Mouse (Mus musculus) gastrocnemius, postnatal 25 days (tissue): ENCODE data around the gene Tulp1. TPM values are rescaled to one million over a fixed set of nuclear protein-coding genes. Genes with fewer than 3 reads are reported as not detected.
"Not testable (repeated sequence)": the region's sequence is repeated elsewhere in the genome, so short reads cannot be mapped to it uniquely, and the experiment has no call there.

Experiments
- DNase-seq: peaks from one replicate; pipeline ENCODE4 v3.0.0; 2022
- total RNA-seq, 2 experiments: library from RNA; stranded (reverse); gene quantifications; 1 replicate in 1 of 2; 2 replicates in 1 of 2; pipeline ENCODE4 v1.2.3; 2021

Gene Tulp1
- total RNA-seq, 2 experiments from 2014 or later, result not detected

DNA sequence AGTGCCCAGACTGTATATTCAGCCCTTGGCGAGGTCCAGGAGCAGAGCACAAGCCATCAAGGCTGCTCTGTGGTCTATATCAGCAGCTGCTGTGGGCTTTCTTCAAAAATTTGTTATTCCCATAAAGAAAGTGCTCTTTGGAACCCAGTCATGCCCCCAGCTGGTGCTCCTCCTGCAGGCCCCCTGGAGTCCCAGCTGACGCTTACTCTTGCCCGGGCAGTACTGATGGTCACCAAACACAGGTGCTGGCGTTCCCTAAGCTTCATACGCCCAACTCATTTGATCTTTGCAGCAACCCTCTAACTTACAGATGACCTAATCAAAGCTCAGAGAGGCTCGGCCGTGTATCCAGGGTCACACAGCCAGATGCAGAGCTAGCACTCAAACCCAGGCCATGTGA lies 27.5 kb downstream of the Tulp1 start:
- no peak for DNase-seq

DNA sequence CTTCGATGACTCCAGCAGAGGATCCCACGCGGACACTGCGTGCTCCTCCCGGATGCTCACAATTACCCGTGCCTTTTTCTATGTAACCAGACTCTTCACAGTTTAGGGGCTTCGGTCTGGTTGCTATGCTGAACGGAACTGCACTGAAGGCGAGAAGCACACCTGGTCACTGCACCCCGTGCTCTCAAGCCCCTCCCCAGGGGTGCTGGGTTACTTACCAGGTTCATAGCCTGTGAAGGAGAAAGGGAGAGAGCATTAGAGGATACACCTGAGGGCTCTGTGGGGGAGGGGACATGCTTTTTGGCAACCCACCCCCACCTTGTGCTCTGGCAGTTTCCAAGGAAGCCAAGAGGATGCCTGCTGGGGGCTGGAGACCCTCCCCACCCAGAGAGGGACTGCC lies 29.8 kb downstream of the Tulp1 start:
- DNase-seq, result no peak

DNA sequence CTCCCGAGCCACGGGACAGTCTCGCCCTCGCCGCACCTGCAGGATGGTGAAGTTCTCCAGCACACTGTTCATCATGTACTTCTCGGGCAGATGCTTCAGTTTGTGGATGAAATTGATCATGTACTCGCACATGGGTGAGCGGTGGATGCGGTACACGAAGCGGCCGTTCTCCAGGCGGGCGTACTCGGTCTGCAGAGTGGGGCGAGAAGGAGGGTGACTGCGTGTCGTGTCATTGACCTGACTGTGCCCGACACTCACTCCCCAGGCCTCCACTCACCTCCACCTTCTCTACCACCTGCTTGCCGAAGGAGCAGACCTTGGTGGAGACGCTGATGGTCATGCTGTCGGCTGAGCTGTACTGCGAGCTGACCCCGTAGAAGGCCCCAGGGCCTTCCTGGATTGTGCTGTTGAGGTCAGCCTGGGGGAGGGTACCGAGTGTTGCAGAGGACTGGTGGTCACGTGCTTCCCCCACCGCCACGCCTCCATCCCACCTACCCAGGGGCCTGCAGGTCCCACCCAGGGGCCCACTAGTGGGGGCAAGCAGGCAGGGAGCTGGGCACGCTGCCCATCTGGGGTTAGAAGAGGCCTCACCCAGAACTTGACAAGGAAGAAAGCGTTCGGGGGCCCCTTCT lies 32.0 kb downstream of the Tulp1 start:
- no peak for DNase-seq

DNA sequence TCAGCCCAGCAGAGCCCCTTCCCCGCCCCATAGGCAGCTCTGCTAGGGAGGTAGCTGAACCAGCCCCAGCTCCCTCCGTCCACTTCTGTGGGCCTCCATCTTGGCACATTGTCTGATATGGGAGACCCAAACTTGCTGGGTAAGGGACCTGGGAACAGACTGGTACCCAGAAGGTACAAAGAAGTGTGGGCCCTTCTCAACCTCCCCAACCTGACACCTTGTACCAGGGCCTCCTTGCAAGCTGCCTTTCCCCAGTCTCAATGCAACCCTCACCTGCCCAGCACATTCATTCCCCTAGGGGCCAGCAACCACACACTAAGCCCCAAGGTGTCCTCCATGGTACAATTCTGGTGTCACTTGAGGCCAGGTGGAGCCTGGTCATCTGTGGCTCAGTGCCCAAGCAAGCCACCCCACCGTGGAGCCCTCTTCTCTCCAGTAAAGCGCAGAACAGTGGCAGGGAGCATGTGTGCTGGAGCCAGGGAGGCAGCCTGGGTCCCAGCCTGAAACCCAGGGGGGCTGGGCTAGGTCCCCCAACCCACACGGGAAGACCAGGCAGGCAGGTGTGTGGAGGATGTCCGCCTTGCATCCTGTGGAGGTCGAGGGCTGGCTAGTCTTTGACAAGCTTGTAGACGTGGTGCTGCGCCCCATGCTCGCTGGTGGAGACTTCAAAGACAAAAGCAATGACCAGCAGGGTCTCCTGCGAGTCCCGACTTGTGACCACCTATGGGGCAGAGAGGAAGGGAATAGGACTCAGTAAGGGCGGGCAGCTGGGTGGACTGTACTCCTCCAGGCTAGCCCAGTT lies 32.7 kb downstream of the Tulp1 start:
- DNase-seq, result no peak

DNA sequence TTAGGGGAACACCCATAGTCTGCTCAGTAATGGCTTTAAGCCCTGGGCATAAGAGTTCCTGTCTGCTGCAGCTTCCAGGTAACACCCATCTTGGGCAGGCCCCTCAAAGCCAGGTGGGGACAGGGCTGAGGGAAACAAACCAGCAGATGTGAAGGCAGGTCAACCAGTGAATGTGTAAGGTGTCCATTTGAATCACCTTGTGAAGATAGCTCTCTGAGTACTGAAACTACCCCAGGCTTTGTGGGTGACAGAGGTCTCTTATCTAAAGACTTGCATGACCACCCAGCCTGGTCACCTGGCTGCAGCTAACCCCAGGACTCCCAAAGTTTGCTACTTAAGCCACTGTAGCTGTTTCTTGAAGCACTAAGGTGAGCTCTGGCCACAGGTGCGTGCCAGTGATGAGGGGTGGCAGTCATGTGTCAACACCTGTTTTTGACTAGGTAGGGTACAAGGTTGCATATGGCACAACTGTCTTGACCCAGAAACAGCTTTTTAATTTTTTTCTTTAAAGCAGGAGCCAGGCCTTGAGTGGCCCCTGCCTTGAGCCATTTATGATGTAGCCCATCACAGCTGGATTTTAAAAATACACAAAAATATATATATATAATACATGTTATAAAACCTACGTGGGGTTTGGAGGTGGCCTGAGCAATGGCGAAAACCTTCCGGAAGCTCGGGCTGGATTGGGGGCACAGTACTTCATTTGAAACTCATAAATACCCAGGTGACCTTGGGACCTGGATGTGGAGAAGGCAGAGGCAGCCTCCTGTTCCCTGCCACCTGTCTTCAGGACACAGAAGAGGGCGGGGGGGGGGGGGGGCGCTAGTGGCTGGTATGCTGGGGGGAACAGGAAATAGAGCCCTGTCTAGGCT lies 33.5 kb downstream of the Tulp1 start:
- DNase-seq, result no peak

DNA sequence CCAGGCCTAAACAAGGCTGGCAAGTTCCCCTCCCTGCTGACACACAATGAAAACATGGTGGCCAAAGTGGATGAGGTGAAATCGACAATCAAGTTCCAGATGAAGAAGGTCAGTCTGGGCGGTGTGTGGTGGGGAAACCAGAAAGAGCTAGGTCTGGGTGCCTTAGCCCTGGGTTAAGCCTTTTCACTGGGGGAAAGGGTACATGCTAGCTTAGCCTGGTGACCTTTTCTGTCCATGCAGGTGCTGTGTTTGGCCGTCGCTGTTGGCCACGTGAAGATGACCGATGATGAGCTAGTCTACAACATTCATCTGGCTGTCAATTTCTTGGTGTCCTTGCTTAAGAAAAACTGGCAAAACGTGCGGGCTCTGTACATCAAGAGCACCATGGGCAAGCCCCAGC lies 34.4 kb downstream of the Tulp1 start:
- DNase-seq, result not testable (repeated sequence)

DNA sequence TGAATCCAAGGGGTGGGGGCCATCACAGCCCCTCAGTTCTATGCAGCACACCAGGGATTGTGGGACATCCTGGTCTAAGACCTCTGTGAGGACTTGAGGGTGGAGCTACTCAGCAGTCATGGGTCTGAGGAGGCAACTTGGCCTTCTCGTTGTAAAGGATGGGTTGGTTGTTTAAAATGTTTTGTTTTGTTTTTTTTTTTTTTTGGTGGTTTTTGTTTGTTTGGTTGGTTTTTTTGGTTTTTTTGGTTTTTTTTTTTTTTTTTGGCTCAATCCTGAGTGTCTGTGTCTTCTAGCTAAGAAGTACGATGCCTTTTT lies 34.8 kb downstream of the Tulp1 start:
- no peak for DNase-seq

DNA sequence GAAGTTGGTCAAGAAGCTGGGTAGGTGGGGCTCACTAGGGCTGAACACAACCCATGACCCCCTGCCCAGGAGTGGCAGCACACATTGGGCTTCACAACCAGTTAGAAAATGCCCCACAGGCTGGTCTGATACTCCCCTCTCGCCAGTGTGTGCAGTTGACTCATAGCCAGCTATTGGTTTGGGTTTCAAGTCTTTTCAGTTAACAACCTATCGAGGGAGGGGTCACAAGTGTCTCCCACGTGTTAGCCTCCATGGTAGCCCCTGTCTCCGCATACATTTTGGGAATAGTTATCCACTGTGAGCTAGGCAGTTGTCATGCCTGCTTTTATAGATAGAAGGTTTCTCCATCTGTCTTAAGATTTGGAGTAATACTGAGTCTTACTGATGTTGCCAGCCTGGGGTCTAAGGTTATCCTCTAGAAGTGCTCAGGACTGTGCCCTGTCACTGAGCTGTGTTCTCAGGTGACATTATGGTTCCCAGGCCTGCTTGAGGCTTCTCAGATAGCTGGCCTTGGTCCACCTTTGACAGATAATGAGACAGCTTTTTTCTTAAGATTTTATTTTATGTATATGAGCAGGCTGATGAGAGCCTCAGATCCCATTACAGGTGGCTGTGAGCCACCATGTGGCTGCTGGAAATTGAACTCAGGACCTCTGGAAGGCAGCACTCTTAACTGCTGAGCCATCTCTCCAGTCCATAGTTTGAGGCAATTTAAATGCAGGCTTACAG lies 35.4 kb downstream of the Tulp1 start:
- DNase-seq, result no peak

DNA sequence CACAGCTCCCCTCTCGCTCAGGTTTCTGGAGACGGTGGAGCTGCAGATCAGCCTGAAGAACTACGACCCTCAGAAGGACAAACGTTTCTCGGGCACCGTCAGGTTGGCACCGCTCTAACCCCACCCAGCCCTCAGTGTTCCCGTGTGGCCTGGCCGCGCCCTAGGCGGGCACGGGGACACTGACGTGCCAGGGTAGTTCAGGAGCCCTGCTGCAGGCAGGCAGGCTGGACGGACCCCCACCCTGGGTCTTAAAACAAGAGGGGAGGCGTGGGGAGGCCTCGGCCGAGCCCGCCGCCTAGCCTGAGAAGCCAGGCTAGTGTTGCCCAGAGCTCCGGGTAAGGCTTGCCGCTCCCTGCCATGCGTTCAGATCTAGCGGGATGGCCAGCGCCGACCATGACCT lies 36.1 kb downstream of the Tulp1 start:
- DNase-seq, result no peak

DNA sequence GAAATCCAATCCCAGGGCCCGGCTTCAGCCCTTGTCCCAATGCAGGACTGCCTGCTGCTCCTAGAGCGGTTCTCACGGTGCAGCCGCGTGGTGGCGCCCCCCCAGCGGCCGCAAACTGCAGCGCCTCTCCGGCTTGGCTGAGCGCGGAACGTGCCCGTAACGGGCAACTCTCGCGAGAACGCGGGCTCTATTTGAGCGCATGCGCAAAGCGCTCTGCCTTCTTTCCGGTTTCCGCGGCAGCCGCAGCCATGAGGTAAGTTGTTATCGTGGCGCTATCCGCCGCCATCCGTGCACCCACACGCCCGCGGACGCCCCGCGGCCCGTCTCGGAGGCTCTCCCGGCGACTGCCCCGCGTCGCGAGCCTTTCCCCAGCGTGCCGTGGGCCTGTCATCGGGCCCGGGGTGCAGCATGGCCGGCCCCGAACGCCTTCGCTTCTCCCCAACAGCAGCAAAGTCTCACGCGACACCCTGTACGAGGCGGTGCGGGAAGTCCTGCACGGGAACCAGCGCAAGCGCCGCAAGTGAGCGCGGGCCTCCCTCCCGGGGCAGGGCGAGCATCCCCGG lies 36.6 kb downstream of the Tulp1 start, which contains the start of gene Rpl10a:
Gene Rpl10a, plus strand, starts transcription at position 106 of the 563 bp plus-strand sequence.
- peak; percentile 94 for DNase-seq

DNA sequence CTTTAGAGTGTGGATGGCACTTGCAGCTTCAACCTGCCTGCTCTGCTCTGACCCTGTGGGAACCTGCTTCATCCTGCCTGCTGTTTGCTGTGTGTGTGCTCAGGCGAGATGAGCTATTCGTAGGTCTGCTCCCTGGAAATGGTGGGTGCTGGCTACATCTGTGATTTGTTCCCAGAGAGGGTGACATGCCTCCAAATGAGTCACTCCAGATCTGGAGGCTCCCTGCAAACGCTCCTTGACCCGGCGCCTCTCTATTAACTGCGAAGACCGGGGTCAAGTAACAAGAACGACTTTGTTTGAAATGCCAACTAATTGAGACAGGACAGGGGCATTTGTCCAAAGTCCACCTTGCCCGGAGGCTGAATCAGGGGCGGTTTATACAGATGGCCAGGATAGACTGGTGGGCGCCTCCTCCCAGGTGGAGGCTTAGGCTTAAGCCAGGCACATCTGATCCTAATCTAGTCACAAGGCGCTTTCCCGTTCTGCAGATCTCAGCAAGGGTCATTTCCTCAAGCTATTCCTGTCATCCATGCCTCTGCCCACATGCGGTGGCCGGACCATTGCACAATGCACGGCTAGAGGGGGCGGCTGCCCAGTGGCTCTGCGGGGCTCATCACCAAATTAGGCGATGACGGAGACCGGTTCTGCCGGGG lies 37.2 kb downstream of the Tulp1 start:
- DNase-seq, result no peak

DNA sequence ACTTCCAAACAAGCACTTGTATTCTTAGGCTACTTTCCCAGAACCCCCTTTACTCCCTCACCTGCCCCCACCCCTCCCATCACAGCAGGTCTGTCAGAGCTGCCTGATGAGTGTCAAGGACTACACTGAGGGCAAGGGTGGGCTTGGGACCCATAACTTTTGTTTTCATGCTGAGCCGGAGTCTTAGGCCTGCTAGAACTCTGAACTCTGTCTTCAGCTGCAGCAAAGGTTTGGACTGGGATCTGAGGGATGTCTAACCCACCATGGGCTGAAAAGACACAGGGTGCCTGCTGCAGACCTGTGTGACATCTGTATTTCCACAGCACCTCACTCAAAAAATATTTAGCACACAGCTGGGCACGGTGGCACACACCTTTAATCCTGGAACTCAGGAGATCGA lies 38.1 kb downstream of the Tulp1 start:
- no peak for DNase-seq

DNA sequence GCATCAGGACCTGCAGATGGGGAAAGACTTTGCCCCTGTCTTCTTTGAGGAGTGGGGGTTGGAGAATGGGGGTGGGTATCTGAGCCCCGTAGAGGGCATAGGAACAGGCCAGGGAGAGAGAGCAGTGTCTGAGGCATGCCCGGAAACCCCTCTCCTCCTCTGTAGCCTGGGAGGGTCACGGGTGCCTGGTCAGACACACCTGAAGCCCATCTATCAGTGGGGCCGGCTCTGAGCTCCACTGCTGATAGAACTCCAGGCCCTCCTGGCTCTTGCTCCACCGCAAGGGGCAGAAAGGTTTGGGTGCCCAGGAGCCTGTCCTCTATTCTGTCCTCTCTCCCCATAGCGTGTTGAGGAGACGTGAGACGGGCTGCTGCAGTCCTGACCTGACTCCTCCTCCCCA lies 39.3 kb downstream of the Tulp1 start:
- DNase-seq, result no peak

DNA sequence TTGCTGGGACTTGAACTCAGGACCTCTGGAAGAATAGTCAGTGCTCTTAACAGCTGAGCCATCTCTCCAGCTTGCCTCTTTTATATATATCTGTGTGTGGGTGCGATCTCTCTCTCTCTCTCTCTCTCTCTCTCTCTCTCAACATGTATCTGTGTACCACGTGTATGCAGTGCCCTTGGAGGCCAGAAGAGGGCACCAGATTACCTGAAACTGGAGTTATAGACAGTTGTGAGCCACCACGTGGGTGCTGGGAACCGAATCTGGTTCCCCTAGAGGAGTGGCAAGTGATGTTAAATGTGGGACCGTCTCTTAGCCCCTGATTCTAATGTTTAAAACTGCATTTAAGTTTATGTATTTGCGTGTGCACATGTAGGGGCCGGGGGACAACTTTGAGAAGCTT lies 40.6 kb downstream of the Tulp1 start:
- not testable (repeated sequence) for DNase-seq

DNA sequence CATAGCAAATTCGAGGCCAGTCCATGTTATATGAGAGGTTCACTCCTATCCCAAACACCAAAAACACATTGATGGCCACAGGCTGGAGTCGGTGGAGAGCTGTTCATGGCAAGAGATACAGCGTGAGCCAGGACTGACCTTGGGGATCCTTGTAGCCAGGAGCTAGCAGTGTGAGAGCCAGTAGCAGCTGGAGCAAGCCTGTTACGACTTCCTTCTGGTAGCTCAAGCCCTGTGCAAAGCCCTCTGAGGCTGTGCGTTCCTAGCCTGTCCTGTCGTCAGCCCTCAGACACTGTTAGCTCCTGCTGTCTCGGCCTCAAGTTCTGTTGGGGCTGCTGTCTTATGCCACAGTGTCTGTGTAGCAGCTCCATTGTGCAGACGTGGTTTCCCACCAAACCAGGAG lies 41.2 kb downstream of the Tulp1 start:
- no peak for DNase-seq

DNA sequence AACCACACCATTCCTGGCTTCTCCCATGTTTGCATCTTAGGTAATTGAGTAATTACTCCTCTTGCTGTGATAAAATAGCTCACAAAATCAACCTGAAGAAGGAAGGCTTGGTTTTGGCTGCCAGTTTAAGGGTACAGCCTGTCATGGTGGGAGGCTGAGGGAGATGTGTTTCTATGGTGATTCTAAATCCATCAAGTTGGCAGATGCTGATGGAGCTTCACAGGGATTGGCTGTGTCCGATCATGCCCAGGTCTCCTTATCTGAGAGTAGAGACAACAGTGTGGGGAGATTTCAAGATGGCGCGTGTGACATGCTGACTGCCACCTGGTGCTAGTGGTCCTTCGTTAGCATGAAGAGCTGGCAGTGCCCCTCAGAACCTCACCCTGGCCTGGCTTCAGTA lies 43.3 kb downstream of the Tulp1 start:
- no peak for DNase-seq

DNA sequence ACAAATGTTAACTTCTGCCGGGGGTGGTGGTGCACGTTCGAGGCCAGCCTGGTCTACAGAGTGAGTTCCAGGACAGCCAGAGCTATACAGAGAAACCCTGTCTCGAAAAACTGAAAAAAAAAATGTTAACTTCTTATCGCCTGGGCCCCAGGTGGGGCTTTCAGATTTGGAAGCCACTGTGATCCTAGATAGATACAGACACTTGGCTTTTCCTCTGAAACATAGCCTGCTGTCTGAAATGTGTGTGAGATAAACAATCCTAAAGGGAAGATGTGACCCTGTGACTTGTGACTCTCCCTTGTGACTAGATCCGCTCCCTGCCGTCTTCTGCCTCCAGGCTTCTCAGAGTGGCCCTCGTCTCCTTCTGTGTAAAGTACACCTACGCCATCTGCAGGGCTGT lies 47.3 kb downstream of the Tulp1 start:
- no peak for DNase-seq

DNA sequence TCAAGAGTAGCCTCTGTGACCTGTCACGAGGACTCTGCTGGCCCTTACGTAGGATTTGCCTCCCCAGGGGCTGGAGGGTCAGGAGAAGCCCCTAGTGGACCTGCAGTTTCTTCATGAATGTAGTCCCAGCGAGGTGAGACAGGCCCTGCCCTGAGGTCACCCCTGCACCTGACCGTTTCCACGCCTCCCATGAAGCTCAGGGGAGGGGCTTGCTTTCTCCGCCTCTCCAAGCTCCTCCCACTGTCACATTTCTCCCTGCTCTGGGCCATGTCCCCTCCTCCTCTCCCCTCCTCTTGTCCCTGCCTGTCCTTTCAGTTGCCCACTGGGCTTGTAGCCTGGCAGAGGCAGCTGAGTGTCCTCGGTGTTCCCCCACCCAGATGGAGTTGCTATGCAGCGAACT lies 47.9 kb downstream of the Tulp1 start:
- no peak for DNase-seq

DNA sequence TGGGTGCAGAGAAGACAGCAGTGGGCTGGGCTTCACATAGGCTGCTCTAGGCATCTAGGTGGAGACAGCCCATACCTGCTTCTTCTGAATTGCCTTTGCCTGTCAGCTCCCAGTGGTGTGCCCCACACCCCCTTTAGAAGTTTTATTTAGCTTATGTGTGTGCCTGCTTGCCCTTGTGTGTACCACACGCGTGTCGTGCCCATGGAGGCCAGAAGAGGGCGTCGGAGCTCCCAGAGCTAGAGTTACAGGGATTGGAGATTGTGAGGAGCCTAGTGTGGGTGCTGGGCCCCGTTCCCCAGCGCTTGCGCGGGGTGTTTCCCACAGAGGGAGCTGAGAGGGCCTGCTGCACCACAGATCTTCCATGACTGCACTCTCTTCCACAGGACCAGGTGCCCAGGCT lies 48.5 kb downstream of the Tulp1 start:
- no peak for DNase-seq

DNA sequence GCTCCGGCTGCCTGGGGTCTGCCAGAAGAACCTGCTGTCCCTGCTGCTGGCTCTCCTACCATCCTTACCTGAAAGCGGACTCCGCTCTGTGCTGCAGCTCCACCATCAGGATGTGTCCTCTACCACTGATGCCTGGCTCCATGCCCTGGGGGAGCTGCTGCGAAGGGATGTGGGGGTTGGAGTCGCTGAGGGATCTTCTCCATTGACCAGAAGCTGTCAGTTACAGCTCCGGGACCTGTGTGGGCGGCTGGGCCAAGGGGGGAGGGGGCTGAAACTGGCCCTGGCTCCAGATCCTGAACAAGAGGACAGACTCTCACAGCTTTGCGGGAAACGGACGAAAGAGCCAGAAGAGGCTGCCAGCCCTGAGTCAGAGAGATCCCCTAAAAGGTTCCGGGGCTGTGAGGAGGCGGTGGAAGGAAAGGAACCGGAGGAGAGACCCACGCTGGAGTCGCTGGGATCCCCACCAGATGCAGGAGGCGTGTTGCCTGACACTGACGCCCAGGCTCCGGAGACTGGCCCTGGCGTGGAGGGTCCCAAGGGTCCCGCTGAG lies 49.3 kb downstream of the Tulp1 start:
- no peak for DNase-seq

DNA sequence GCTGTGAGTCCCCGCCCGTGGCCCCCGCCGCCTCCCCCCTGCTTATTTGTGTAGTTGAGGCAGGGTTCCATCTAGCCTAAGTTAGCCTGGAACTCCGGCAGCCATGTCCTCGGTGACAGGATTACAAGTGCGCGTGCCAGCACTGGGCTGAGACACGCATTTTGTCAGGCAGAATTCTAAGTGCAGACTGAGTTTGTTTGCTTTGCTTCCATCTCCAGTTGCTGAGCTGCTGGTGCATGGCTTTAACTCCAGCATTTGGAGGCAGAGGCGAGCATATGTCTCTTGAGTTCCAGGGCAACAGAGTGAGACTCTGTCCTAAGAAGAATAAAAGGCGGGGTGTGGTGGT lies 51.2 kb downstream of the Tulp1 start:
- no peak for DNase-seq
